Mouse (Mus musculus): Measurements from ENCODE around the gene Elf2.

The Elf2 gene

GRCm38 (mm10) chr3:51340552-51341267 is at the start of gene Elf2:
Gene Elf2 (minus strand): TSS chr3:51340663.
- peak; percentile 87 for DNase-seq

DNA sequence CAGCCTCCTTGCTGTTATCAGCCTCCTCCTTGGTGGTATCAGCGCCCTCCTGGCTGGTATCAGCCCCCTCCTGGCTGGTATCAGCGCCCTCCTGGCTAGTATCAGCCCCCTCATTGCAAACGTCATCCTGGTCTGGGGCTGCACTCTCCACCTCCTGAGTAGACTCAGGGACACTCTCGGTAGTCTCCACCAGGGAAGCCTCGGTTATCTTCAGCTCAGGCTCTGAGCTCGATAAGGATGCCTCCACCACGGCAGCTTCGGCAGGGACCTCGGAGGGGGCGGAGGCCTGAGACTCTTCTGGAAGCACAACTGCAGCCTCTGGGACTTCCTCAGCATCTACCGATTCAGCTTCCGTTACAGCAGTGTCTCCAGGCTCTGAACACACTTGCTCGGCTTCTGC is 48.4 kb upstream of the Elf2 start:
- DNase-seq, result no peak

DNA sequence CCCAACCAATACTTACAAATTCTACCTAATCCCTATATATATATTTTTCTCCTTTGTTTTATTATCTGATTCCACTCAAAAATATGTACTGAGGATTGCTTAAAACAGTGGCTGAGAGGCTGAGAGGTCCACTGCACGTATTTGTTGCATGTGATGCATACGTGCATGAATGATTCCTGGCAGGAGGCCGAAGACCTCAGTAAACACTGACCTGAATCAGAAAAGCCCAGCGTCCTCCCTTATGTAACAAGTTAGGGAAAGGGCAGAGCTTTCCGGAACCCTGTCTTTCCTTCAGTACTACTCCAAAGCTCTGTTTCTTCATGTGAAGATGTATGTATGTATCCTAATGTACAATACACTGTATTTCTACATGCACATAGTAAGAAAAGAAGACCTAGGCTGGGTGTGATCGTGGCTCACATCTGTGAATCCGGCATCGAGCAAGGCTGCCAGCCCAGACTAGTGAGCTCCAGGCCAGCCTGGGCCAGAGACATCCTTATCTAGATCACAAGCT is 47.5 kb upstream of the Elf2 start:
- DNase-seq, result peak; percentile 35

GRCm38 (mm10) chr3:51387134-51387451 is 46.6 kb upstream of the Elf2 start:
- DNase-seq, result no peak

GRCm38 (mm10) chr3:51386441-51387133 is 46.1 kb upstream of the Elf2 start:
- DNase-seq, result no peak

GRCm38 (mm10) chr3:51383409-51383808 is 42.9 kb upstream of the Elf2 start:
- no peak for DNase-seq

- no peak for DNase-seq
Measured at GRCm38 (mm10) chr3:51380660-51381014, 40.2 kb upstream of the Elf2 start.

GRCm38 (mm10) chr3:51379786-51380659 is 39.6 kb upstream of the Elf2 start:
- no peak for DNase-seq

DNA sequence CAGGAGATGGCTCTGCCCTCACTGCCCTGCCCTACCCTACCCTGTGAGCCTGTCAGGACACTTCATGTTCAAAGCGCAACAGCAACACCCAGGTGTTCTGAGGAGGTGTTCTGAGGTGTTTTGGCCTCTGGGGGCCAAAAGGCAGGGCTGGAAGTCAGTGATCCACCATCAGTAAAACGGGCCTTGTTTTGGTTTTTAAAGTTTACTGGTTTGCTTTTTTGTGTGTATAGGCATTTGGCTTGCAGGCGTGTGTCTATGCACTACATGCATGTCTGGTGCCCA is 38.1 kb upstream of the Elf2 start:
- no peak for DNase-seq

DNA sequence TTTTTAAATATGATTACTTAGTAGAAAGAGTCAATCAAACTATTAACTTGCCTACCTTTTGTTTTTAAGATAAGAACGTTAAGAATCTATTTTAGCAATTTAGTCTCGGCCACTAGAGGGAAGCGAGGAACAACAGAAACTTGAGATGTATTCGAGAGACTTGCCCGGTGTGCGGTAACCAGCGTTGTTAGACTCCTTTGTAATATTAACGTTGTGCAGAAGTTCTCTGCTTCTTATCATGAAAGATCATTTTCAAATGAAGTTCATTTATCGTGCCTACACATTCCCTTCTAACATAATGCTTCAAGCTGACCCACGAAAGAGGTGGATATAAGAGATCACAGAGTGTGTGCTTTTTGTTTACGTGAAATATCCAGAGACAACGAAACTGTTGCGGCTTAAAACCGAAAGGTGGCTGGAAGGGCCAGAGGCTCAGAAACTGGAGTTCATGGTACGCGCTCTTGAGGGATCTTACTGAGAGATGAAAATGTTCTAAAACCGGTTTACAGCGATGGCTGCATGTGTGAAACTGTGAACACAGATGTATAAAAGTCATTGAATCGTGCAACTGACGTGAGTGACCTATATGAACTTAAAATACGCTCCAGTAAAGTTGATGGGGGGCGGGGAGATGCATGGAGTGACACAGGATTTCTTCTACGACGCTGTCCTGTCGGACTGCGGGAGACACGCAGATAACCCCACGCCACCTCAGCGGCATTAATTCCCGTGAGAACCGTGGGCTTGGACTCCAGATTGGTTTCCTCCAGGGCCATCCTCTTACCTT is 37.6 kb upstream of the Elf2 start:
- DNase-seq, result no peak

DNA sequence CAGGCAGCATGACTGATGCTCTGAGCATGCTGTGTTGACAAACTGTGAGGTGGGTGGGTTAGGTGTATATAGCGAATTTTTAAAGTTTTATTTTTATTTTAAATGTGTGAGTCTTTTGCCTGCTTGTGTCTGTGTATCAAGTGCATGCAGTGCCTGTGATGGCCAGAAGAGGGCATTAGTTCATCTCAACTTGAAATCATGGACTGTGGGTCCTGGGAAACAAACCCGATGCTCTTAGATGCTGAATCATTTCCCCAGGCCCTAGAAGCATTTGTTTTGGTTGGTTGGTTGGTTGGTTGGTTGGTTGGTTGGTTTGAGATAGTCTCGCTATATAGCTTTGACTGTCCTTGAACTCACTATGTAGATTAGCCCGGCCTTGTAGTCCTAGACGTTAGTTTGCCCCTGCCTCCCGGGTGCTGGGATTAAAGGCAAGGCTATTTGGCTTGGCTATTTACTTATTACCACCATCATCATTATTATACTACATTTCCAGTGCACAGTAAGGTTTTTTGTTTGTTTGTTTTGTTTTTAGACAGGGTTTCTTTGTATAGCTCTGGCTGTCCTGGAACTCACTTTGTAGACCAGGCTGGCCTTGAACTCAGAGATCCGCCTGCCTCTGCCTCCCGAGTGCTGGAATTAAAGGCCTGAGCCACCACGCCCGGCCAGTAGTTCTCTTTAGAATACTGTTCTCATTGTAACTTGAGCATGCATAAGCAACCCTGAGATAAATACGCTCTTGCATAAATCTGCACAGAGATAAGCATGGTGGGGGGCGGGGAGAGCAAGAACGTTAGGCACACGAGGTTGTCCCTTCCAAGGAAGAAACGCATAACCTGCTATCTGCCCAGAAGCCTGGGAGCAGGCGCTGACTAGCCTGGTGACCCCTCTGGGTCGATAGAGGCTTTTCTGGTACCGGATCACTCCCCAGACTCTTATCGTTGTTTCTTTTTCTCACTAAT is 35.1 kb upstream of the Elf2 start:
- peak; percentile 75 for DNase-seq

GRCm38 (mm10) chr3:51373544-51373943 is 33.1 kb upstream of the Elf2 start:
- DNase-seq, result no peak

GRCm38 (mm10) chr3:51372883-51373282 is 32.4 kb upstream of the Elf2 start:
- no peak for DNase-seq

DNA sequence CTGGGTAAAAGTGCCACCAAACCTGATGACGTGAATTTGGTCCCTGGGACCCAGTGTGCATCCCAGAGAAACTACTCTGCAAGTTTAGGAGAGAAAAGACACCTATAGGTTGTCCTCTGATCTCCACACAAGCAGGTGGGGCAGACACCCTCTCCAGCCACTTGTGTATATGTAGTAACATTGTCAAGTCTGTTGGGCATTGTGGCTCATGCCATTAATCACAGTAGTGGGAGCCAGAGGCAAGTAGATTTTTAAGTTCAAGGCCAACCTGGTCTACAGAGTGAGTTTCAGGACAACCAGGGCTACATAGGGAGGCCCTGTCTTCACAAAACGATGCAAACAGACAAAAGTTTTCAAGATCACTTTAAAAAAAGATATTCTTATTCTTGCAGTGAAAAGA is 31.4 kb upstream of the Elf2 start:
- DNase-seq, result no peak

- DNase-seq, result no peak
Measured at GRCm38 (mm10) chr3:51368011-51368410, 27.5 kb upstream of the Elf2 start.

GRCm38 (mm10) chr3:51366926-51367325 is 26.5 kb upstream of the Elf2 start:
- no peak for DNase-seq

DNA sequence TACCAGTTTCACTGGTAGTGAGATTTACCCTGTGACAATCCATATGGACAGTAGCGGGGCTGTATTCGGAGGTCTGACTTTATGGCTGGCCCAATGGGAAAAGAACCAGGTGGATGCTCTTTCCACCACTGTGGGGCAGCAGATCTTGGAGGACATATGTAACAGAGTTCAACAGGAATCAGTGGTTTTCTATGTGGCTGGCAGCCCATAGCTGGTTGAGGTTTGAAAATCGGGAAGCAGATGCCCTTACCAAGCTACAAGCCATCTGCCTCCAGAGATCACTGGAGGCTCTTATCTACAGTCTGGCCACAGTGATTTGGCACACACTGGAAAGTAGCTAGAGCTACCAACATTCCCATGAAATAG is 25.0 kb upstream of the Elf2 start:
- DNase-seq, result no peak

GRCm38 (mm10) chr3:51364703-51365516 is 24.4 kb upstream of the Elf2 start:
- DNase-seq, result peak; percentile 73

DNA sequence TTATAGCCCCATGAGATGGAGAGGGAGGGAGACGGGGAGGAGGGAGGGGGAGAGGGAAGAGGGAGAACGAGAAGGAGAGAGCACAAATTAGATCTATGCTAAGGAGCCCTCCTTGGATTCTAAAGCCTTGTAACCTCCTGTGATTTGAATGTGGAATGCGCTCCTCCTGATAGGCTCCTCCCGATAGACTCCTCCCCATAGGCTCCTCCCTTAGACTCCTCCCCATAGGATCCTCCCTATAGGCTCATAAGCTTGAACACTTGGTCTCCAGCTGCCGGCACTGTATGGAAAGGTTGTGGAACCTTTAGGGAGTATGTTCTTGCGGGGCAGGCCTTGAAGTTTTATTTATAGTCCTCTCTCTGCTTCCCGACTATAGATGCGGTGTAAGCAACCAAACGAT is 20.6 kb upstream of the Elf2 start:
- no peak for DNase-seq

DNA sequence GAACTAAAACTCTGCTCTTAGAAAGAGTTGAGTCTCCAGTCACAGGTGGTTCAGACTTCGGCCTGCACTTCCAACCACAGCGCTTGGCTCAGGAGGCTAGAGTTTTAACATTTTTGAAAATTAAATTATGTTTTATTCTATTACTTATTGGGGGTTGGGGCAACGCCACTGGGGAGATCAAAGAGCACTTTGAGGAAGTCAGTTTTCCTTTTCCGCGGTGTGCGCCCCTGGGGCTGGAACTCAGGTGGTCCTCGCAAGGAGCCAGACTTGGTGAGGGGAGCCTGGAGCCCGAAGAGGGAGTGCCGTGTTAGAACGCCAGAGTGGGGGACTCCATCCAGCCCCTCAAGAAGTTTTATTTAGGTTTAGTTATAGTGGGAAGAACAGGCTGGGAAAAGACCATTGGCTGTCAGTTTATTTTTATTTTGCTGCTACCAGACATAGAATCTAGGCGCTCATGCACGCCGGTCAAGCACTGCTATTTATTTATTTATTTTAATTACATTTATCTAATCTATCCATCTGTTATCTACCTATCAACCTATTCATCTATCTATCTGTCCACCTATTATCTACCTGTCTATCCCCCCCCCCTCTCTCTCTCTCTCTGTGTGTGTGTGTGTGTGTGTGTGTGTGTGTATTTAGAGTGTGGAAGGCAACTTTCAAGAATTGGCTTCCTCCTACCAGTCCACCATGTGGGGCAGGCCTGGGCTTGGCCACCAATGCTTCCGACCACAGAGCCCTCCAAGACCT is 19.3 kb upstream of the Elf2 start:
- DNase-seq, result no peak

Data from kidney, adult 18-20 months (tissue).